Mouse (Mus musculus) left cerebral cortex, postnatal 25 days (tissue): Measurements from ENCODE around the gene Mapt. TPM values are rescaled to one million over a fixed set of nuclear protein-coding genes. Genes with fewer than 3 reads are reported as not detected.

Experiments
- DNase-seq, 2 experiments: peaks; one replicate each; pipeline ENCODE4 v3.0.0; 2022; ENCODE audit warnings: low spot score in 2 of 2, mixed read lengths in 1 of 2
- intact Hi-C: fragments of 180-260 bp; cut with DNase I; formaldehyde crosslinking; loops from one replicate; pipeline ENCODE4 v1.15.1; 2025
- microRNA-seq, 2 experiments: library from miRNA; unstranded; fragments of <30 nt; microRNA quantifications; one replicate each; pipeline ENCODE4 v1.2.0; 2022
- total RNA-seq, 2 experiments: library from RNA; stranded (reverse); gene quantifications; 2 replicates each; pipeline ENCODE4 v1.2.3; 2021

The Mapt gene
- total RNA-seq, 2 experiments from 2014 or later: 323 to 328 TPM

DNA sequence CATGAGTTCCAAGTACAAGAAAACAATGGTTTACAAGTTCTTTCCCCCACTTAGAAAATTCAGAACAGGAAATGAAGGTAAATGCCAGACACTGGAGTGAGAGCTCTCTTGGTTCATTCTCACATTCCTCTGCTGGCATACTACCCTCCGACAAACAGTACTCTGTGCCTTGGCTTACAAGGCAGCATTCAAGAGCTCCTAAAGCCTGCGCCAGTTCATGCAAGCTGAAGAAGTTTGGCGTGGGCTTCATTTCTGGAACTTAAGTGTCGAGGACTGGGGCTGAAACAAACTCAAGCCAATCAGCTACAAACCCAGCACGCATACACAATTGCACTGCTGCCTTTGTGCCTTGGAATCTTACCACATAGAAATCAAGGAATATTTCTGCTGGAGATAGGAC lies 100.9 kb downstream of the Mapt start:
- peak in 1 of 2 experiments; percentile 65 for DNase-seq
- intact Hi-C loops: no loop called here

DNA sequence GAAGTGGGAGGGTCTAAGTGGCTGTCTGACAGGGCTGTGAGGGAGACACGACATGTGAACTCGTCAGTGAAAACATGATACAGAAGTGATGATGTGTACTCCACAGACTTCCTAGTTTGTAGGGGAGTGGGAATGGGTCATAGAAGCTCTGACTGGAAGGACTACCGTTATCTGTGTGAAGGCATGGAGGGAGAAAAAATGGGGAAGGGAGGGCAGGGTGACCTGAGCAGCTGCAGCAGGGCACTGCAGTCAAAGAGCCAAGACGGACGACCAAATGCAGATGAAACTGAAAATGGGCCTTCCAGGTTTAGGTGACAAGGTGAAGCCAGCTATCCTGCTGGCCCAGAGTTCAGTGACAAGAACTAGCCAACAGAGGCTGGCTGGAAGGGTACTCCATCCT lies 102.9 kb downstream of the Mapt start:
- intact Hi-C loops: no loop called here

DNA sequence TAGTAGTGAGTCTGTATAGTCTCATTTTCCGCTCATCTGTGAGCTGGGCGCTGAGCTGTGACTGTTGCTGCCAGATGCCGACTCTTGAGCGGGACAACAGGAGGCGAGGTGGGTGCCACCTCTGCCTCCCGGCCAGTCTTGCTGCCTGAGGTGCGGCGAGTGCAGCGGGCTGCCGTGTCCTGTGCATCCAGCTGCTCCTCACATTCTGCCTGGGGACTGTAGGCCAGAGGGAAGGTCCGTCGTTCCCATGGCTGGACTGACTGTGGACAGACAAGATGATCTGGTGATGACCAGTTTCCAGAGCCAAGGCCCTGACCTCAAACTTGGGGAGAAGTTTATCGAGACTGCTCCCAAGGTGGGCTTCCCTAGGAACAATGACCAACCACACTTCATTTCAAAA lies 103.8 kb downstream of the Mapt start:
- intact Hi-C loops: no loop called here
- DNase-seq: no peak

More for the DNA sequence above, 102.9 kb downstream of the Mapt start:
- DNase-seq: no peak

DNA sequence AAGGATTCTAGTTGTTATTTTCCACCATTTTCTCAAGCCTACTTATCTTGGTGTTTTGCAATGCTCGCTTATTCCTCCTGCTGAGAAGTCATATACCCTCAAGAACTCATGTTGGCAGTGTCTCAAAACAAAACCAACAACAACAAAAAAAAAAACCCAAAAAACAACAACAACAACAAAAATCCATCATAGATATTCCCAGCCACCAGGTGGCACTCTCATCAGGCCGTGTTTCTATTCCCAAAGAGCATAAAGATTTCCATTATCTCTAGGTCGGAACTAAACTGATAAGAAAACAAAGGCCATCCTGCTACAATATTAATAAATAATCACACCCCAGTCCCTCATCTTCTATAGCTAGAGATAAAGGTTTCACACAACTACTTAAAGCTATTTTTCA lies 115.7 kb downstream of the Mapt start:
- no peak for DNase-seq
- intact Hi-C loops: loop anchor here (2.0 kb wide), 1 partner anchor 96 kb away; no protein-coding TSS in a partner anchor

GRCm38 (mm10) chr11:104361790-104362189 lies 130.6 kb downstream of the Mapt start:
- no peak for DNase-seq
- intact Hi-C loops: no loop called here

DNA sequence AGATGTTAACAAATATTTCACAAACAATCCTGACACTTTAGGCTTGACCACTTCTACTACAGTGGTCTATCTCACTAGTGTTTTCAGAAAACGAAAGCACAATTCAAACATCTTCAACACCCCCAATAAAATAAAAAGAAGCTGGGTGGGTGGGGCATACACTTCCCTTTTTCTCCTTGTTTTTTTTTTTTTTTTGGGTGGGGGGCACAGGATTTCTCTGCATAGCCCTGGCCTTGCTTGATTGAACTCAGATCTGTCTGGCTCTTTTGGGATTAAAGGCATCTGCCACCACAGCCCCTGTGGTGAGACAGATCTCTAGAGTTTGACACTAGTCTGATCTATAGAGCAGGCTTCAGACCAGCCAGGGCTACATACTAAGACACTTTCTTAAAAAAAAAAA lies 131.5 kb downstream of the Mapt start:
- DNase-seq: no peak
- intact Hi-C loops: no loop called here

- intact Hi-C loops: no loop called here
- DNase-seq: no peak
Measured at GRCm38 (mm10) chr11:104363823-104364600, 132.8 kb downstream of the Mapt start.

DNA sequence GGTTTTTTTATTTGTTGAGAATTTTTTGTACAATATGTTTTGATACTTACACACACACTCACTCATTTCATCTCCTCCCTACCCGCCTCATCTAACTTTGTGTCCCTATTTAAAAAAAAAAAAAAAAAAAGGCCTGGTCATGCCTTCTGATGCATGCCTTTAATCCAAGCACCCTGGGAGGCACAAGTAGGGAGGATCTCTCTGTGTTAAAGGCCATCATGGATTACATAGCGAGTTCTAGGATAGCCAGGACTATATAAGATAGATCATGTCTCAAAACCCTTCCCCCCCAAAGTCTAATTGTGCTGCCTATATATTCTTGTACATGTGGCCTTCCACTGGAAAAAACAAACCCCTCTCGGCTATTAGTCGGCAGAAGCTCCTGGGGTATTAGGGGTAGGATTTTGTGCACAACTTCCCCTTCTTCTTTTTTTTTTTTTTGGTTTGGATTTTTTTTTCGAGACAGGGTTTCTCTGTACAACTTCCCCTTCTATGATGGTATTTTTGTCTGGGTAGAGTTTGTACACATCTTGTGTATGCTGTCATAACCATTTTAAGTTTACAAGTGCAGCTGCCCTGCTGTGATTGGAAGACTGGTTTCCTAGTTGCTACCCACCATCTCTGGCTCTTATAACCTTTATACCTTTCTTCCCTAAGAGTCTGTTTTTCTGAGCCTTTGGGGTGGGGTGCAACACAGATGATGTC lies 136.4 kb downstream of the Mapt start:
- no peak for DNase-seq
- intact Hi-C loops: loop anchor here (2.0 kb wide), 1 partner anchor 59 kb away; no protein-coding TSS in a partner anchor

- DNase-seq: no peak
- intact Hi-C loops: no loop called here
Measured at GRCm38 (mm10) chr11:104376291-104376690, 145.1 kb downstream of the Mapt start.

- intact Hi-C loops: no loop called here
- DNase-seq: no peak
Measured at GRCm38 (mm10) chr11:104379635-104380034, 148.4 kb downstream of the Mapt start.

Small RNA genes within 50 kb of the gene (microRNA-seq; reads per million reads assigned to microRNA genes)
- gene Gm47310: 0 reads per million in 2 experiments

Other genes with a start within 250 kb of the Mapt start
- gene Crhr1, start 98.5 kb upstream of the Mapt start, total RNA-seq: 10 to 100 TPM; 31.5 to 32.7 TPM
- not detected for gene Sppl2c, start 45.1 kb upstream of the Mapt start, total RNA-seq
- 10 to 100 TPM; 71.0 to 75.6 TPM for gene Kansl1, start 237.5 kb downstream of the Mapt start, total RNA-seq